In the genomic region with DNA sequence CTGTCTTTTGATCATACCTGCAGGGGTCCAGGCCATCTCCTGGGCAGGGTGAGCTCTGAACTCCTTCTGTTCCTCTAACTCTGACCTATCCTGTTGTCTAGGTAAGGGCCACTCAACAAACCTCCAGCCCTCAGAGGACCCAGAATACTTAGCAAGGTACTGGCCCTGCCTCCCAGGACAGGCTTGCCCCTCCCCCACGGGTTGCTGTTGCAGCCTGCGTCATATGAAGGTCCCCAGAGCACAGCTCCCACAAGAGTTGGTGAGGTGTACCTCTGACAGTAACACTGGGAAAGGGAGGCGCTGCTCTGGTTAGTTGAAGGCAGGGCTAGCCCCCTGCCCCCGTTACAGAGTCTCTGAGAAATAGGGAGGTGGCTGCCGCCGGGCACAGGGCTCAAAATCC, we compare ENCODE assay signal across 21 mouse cellular contexts. TPM values are rescaled to one million over a fixed set of nuclear protein-coding genes. Genes with fewer than 3 reads are reported as not detected.
DNase-seq lines count a peak whose midpoint lies in the region; ATAC-seq lines count a peak whose summit lies in the region.
"Had no signal": no experiment of that assay in that cellular context is flagged by ENCODE, and none has a peak within 500 bp of the region (broad histone marks: within the 10 kb centered on the region; RNA-seq: fewer than 3 reads in every experiment).

No protein-coding gene starts in this region.

- no peak for ATAC-seq in forebrain, embryonic 11.5 days (replicated peaks; ENCODE audit: low FRiP score)
- ATAC-seq in forebrain, embryonic 12.5 days (ENCODE audit: low FRiP score) = no peak
- ATAC-seq in intestine, embryonic 15.5 days = no peak
- ATAC-seq in intestine, embryonic 16.5 days = no peak
- no peak for ATAC-seq in CD4-positive, CD25-positive, alpha-beta regulatory T cell, adult 4 months
- ATAC-seq: forebrain, embryonic 14.5 days; midbrain, embryonic 15.5 days had no signal

- no peaks in the 10 kb centered on the region for H3K9me3 ChIP-seq in forebrain, embryonic 11.5 days (ENCODE audit: control insufficient read depth, low read length)
- H3K9me3 ChIP-seq in forebrain, embryonic 12.5 days = no peaks in the 10 kb centered on the region
- no peaks in the 10 kb centered on the region for H3K9me3 ChIP-seq in intestine, embryonic 15.5 days
- no peaks in the 10 kb centered on the region for H3K9me3 ChIP-seq in intestine, embryonic 16.5 days (ENCODE audit: control insufficient read depth, low read length)
- H3K9me3 ChIP-seq: embryonic facial prominence, embryonic 15.5 days; midbrain, embryonic 15.5 days had no signal

- H3K4me1 ChIP-seq in forebrain, embryonic 11.5 days (replicated peaks; ENCODE audit: control insufficient read depth, insufficient read depth, low read length) = peaks cover 12% of the 10 kb centered on the region; the same call in 1 of the 2 replicates
- peaks cover 10% of the 10 kb centered on the region for H3K4me1 ChIP-seq in forebrain, embryonic 12.5 days
- H3K4me1 ChIP-seq in intestine, embryonic 15.5 days (replicated peaks) = peaks cover 12% of the 10 kb centered on the region
- H3K4me1 ChIP-seq in intestine, embryonic 16.5 days (ENCODE audit: control insufficient read depth, insufficient read depth, low read length) = peaks cover 13% of the 10 kb centered on the region

- no peak overlapping the region for H3K9ac ChIP-seq in forebrain, embryonic 11.5 days (ENCODE audit: low read length)
- H3K9ac ChIP-seq in forebrain, embryonic 12.5 days = no peak overlapping the region
- no peak overlapping the region for H3K9ac ChIP-seq in intestine, embryonic 15.5 days
- H3K9ac ChIP-seq in intestine, embryonic 16.5 days (ENCODE audit: low read depth, low read length) = no peak overlapping the region
- H3K9ac ChIP-seq: embryonic facial prominence, embryonic 15.5 days; midbrain, embryonic 15.5 days had no signal

- DNase-seq in forebrain, embryonic 11.5 days (ENCODE audit: low spot score) = peak; percentile 56
- peak; percentile 17 for DNase-seq in urinary bladder, adult 2 months (ENCODE audit: low spot score)
- DNase-seq in urinary bladder, postnatal 4 days (ENCODE audit: low spot score in 2 of 2) = no peak
- DNase-seq in retina, postnatal 1 day = peak; percentile 36
- DNase-seq: adrenal gland, postnatal 10 days; B cell, adult 2 months; cerebellum, postnatal 14 days; heart, postnatal 10 days; kidney, adult 18-20 months; left cerebral cortex, postnatal 4 days; lung, adult 2 months; right cerebral cortex, postnatal 25 days; thymus, adult 2 months had no signal

- H3K27me3 ChIP-seq in forebrain, embryonic 11.5 days (ENCODE audit: control insufficient read depth, insufficient read depth, low read length) = peaks cover 24% of the 10 kb centered on the region
- peaks cover 39% of the 10 kb centered on the region for H3K27me3 ChIP-seq in forebrain, embryonic 12.5 days
- H3K27me3 ChIP-seq in intestine, embryonic 15.5 days (replicated peaks) = peaks cover 30% of the 10 kb centered on the region
- H3K27me3 ChIP-seq in intestine, embryonic 16.5 days (replicated peaks; ENCODE audit: control insufficient read depth, insufficient read depth, low read length) = peaks cover 21% of the 10 kb centered on the region

- no peak overlapping the region for H3K4me3 ChIP-seq in forebrain, embryonic 11.5 days (ENCODE audit: low read depth, low read length)
- H3K4me3 ChIP-seq in forebrain, embryonic 12.5 days (replicated peaks) = no peak overlapping the region
- H3K4me3 ChIP-seq in intestine, embryonic 15.5 days (replicated peaks) = no peak overlapping the region
- no peak overlapping the region for H3K4me3 ChIP-seq in intestine, embryonic 16.5 days (ENCODE audit: low read length)
- H3K4me3 ChIP-seq: midbrain, embryonic 15.5 days had no signal

- H3K27ac ChIP-seq in forebrain, embryonic 11.5 days (ENCODE audit: low read depth, low read length) = no peak overlapping the region
- H3K27ac ChIP-seq in forebrain, embryonic 12.5 days = no peak overlapping the region
- no peak overlapping the region for H3K27ac ChIP-seq in intestine, embryonic 15.5 days
- no peak overlapping the region for H3K27ac ChIP-seq in intestine, embryonic 16.5 days (ENCODE audit: low read length)
- H3K27ac ChIP-seq: embryonic facial prominence, embryonic 15.5 days; midbrain, embryonic 15.5 days had no signal

- H3K36me3 ChIP-seq in forebrain, embryonic 11.5 days (ENCODE audit: control insufficient read depth, insufficient read depth, low read length) = no peaks in the 10 kb centered on the region; the same call in 1 of the 2 replicates
- peaks cover 24% of the 10 kb centered on the region for H3K36me3 ChIP-seq in forebrain, embryonic 12.5 days (replicated peaks)
- peaks cover 7% of the 10 kb centered on the region; the same call in 1 of the 2 replicates for H3K36me3 ChIP-seq in intestine, embryonic 15.5 days
- H3K36me3 ChIP-seq in intestine, embryonic 16.5 days (ENCODE audit: control insufficient read depth, insufficient read depth, low read length) = peaks cover 3% of the 10 kb centered on the region; the same call in 1 of the 2 replicates
- H3K36me3 ChIP-seq: midbrain, embryonic 15.5 days had no signal

- 4% methylated on average over 6 of the region's 6 CpGs for WGBS in forebrain, embryonic 11.5 days
- WGBS in forebrain, embryonic 12.5 days = 4% methylated on average over 6 of the region's 6 CpGs
- 5% methylated on average over 6 of the region's 6 CpGs for WGBS in intestine, embryonic 15.5 days
- 10% methylated on average over 6 of the region's 6 CpGs for WGBS in intestine, embryonic 16.5 days

- no peak overlapping the region for H3K4me2 ChIP-seq in forebrain, embryonic 11.5 days (ENCODE audit: low read depth, low read length, severe bottlenecking)
- H3K4me2 ChIP-seq in forebrain, embryonic 12.5 days = no peak overlapping the region
- 0 out of 2 replicates have a peak overlapping the region, but pooled peaks have one; percentile 93 for H3K4me2 ChIP-seq in intestine, embryonic 15.5 days (replicated peaks)
- H3K4me2 ChIP-seq in intestine, embryonic 16.5 days (ENCODE audit: low read depth, low read length) = no peak overlapping the region

RNA-seq across cellular contexts. Expression of gene Gng13, which starts 0.8 kb away (rescaled TPM):
- 0.92 and 1.8 TPM in 2 replicates for polyA plus RNA-seq in forebrain, embryonic 11.5 days (2014; fragmentation: Nextera tagmentation; extraction: Ambion mirVana)
- 1.7 and 1.9 TPM in 2 replicates for polyA plus RNA-seq in forebrain, embryonic 12.5 days (2016; fragmentation: Nextera tagmentation; extraction: Ambion mirVana)
- 2.6 and 2.9 TPM in 2 replicates for polyA plus RNA-seq in intestine, embryonic 15.5 days (2015; fragmentation: Nextera tagmentation; extraction: Ambion mirVana)
- 1.9 TPM in 2 replicates for polyA plus RNA-seq in intestine, embryonic 16.5 days (2015; fragmentation: Nextera tagmentation; extraction: Ambion mirVana)
- not detected in 2 replicates for polyA plus RNA-seq in urinary bladder, adult 2 months (2012; rRNA removed)
- not detected for polyA plus RNA-seq in CD4-positive, CD25-positive, alpha-beta regulatory T cell, adult 4 months (2017; shearing (Covaris generic))
- polyA plus RNA-seq: gonadal fat pad, adult 2 months; lung, adult 2 months had no signal

RNA-seq across cellular contexts. Expression of gene Chtf18, which starts 11.1 kb away (rescaled TPM):
- 34.6 and 36.0 TPM in 2 replicates for polyA plus RNA-seq in forebrain, embryonic 11.5 days (2014; fragmentation: Nextera tagmentation; extraction: Ambion mirVana)
- polyA plus RNA-seq in forebrain, embryonic 12.5 days (2016; fragmentation: Nextera tagmentation; extraction: Ambion mirVana) = 39.6 and 41.8 TPM in 2 replicates
- polyA plus RNA-seq in intestine, embryonic 15.5 days (2015; fragmentation: Nextera tagmentation; extraction: Ambion mirVana) = 23.5 and 26.8 TPM in 2 replicates
- 20.6 and 22.7 TPM in 2 replicates for polyA plus RNA-seq in intestine, embryonic 16.5 days (2015; fragmentation: Nextera tagmentation; extraction: Ambion mirVana)
- 2.2 TPM in 2 replicates for polyA plus RNA-seq in urinary bladder, adult 2 months (2012; rRNA removed)
- 1 to 10 TPM; 3.5 to 5.9 TPM for polyA plus RNA-seq in CD4-positive, CD25-positive, alpha-beta regulatory T cell, adult 4 months (2017; shearing (Covaris generic))

RNA-seq across cellular contexts. Expression of gene Rpusd1, which starts 11.3 kb away (rescaled TPM):
- 20.4 and 22.6 TPM in 2 replicates for polyA plus RNA-seq in forebrain, embryonic 11.5 days (2014; fragmentation: Nextera tagmentation; extraction: Ambion mirVana)
- polyA plus RNA-seq in forebrain, embryonic 12.5 days (2016; fragmentation: Nextera tagmentation; extraction: Ambion mirVana) = 18.0 and 19.6 TPM in 2 replicates
- 16.4 and 17.0 TPM in 2 replicates for polyA plus RNA-seq in intestine, embryonic 15.5 days (2015; fragmentation: Nextera tagmentation; extraction: Ambion mirVana)
- 15.8 and 19.4 TPM in 2 replicates for polyA plus RNA-seq in intestine, embryonic 16.5 days (2015; fragmentation: Nextera tagmentation; extraction: Ambion mirVana)
- polyA plus RNA-seq in urinary bladder, adult 2 months (2012; rRNA removed) = 16.2 and 21.7 TPM in 2 replicates
- polyA plus RNA-seq in CD4-positive, CD25-positive, alpha-beta regulatory T cell, adult 4 months (2017; shearing (Covaris generic)) = 10 to 100 TPM; 12.8 to 16.8 TPM

RNA-seq across cellular contexts. Expression of gene Mslnl, which starts 19.7 kb away (rescaled TPM):
- not detected in 2 replicates for polyA plus RNA-seq in forebrain, embryonic 11.5 days (2014; fragmentation: Nextera tagmentation; extraction: Ambion mirVana)
- 0.18 TPM in 1 of 2 replicates, not detected in the other for polyA plus RNA-seq in forebrain, embryonic 12.5 days (2016; fragmentation: Nextera tagmentation; extraction: Ambion mirVana)
- polyA plus RNA-seq in intestine, embryonic 15.5 days (2015; fragmentation: Nextera tagmentation; extraction: Ambion mirVana) = 0.06 TPM in 1 of 2 replicates, not detected in the other
- polyA plus RNA-seq in intestine, embryonic 16.5 days (2015; fragmentation: Nextera tagmentation; extraction: Ambion mirVana) = 0.05 TPM in 2 replicates
- 0.73 and 1.1 TPM in 2 replicates for polyA plus RNA-seq in urinary bladder, adult 2 months (2012; rRNA removed)
- polyA plus RNA-seq in CD4-positive, CD25-positive, alpha-beta regulatory T cell, adult 4 months (2017; shearing (Covaris generic)) = not detected
- polyA plus RNA-seq: forebrain, embryonic 14.5 days; midbrain, embryonic 15.5 days had no signal

RNA-seq across cellular contexts. Expression of gene Msln, which starts 38.0 kb away (rescaled TPM):
- not detected in 2 replicates for polyA plus RNA-seq in forebrain, embryonic 11.5 days (2014; fragmentation: Nextera tagmentation; extraction: Ambion mirVana)
- polyA plus RNA-seq in forebrain, embryonic 12.5 days (2016; fragmentation: Nextera tagmentation; extraction: Ambion mirVana) = 0.28 and 0.50 TPM in 2 replicates
- 21.6 and 22.1 TPM in 2 replicates for polyA plus RNA-seq in intestine, embryonic 15.5 days (2015; fragmentation: Nextera tagmentation; extraction: Ambion mirVana)
- polyA plus RNA-seq in intestine, embryonic 16.5 days (2015; fragmentation: Nextera tagmentation; extraction: Ambion mirVana) = 27.7 and 33.3 TPM in 2 replicates
- 11.1 and 29.7 TPM in 2 replicates for polyA plus RNA-seq in urinary bladder, adult 2 months (2012; rRNA removed)
- not detected for polyA plus RNA-seq in CD4-positive, CD25-positive, alpha-beta regulatory T cell, adult 4 months (2017; shearing (Covaris generic))

Comparison
In these comparisons a context has a peak if more than half of its experiments do, and no peak if none do; other contexts are left out.
1. DNase-seq: peak in forebrain, embryonic 11.5 days (single experiment), urinary bladder, adult 2 months (single experiment) and retina, postnatal 1 day (single experiment); none in urinary bladder, postnatal 4 days (0 of 2).